In the genomic region with DNA sequence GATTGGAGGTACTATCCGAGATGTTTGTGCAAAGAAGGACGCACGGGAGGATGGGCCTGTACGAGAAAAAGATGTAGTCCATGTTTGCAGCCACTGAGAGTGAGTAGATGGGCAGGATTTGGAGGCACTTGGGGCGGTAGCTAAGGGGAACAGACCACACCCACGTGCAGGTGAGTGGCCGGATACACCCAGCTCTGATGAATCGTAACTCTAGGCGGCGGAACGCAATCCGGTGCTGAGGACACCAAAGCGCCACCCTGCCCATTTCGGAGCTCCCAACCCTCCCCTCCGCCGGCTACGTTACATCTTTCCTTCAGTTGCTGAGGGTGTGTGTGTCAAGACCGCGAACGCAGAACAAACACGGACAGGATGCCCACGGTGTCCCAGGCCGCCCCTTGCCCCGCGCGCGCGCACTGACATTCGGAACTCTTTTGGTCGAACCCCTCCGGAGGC, we compare ENCODE assay signal across 8 mouse cellular contexts. TPM values are rescaled to one million over a fixed set of nuclear protein-coding genes. Genes with fewer than 3 reads are reported as not detected.
DNase-seq lines count a peak whose midpoint lies in the region; ATAC-seq and TF ChIP-seq lines count a peak whose summit lies in the region.

No protein-coding gene starts in this region.

- peaks cover 2% of the 10 kb centered on the region for H3K4me1 ChIP-seq in lung, adult 2 months (ENCODE audit: control insufficient read depth, insufficient read depth, low read length)
- peaks cover 21% of the 10 kb centered on the region for H3K4me1 ChIP-seq in neural tube, embryonic 15.5 days

- 2% methylated on average over 31 of the region's 31 CpGs for WGBS in lung, adult 2 months
- WGBS in neural tube, embryonic 15.5 days: 1% methylated on average over 31 of the region's 31 CpGs

- no peaks in the 10 kb centered on the region for H3K36me3 ChIP-seq in neural tube, embryonic 15.5 days

- peak overlapping the region; percentile 48 for H3K4me3 ChIP-seq in lung, adult 2 months (replicated peaks; ENCODE audit: extremely low read depth, low read depth, low read length)
- H3K4me3 ChIP-seq in neural tube, embryonic 15.5 days (replicated peaks): peak overlapping the region; percentile 52

- no peak for TF ChIP-seq CTCF in lung, adult 2 months (IDR thresholded peaks at IDR 0.05; ENCODE audit: insufficient read depth, low read length)

- 0 out of 4 replicates have a peak, but pooled peaks have one; percentile 8 for ATAC-seq in hematopoietic stem cell, adult 5-6 weeks (replicated peaks in 1 of 2; ENCODE audit: insufficient read depth in 1 of 2, low FRiP score in 2 of 2, low TSS enrichment in 1 of 2, low read depth in 1 of 2, poor library complexity in 2 of 2, severe bottlenecking in 2 of 2)
- ATAC-seq in neural tube, embryonic 15.5 days (ENCODE audit: low FRiP score): peak; percentile 13; the same call in 1 of the 2 replicates
- ATAC-seq in cerebellum, adult (ENCODE audit: insufficient number of reproducible peaks, low FRiP score, low TSS enrichment): no peak

- no peaks in the 10 kb centered on the region for H3K9me3 ChIP-seq in neural tube, embryonic 15.5 days (replicated peaks)

- no peak overlapping the region for H3K27ac ChIP-seq in neural tube, embryonic 15.5 days (replicated peaks)

- DNase-seq in adrenal gland, postnatal 14 days: peak; percentile 33
- DNase-seq in adrenal gland, adult 8-10 months: no peak
- DNase-seq in right cerebral cortex, postnatal 4 days: peak; percentile 21
- no peak for DNase-seq in right cerebral cortex, adult 2 months (ENCODE audit: low spot score in 2 of 2)
- DNase-seq in lung, adult 2 months: peak; percentile 24

- H3K4me2 ChIP-seq in neural tube, embryonic 15.5 days: peak overlapping the region; percentile 100

- TF ChIP-seq POLR2A in lung, adult 2 months (IDR thresholded peaks at IDR 0.05; ENCODE audit: borderline replicate concordance, extremely low read depth, low read depth, low read length): no peak

- H3K27me3 ChIP-seq in neural tube, embryonic 15.5 days (replicated peaks): peaks cover 51% of the 10 kb centered on the region

- H3K9ac ChIP-seq in neural tube, embryonic 15.5 days (replicated peaks): peak overlapping the region; percentile 44

RNA-seq across cellular contexts. Expression of gene Slc4a11, which starts 0.6 kb away (rescaled TPM):
- 1.3 and 1.4 TPM in 2 replicates for total RNA-seq in adrenal gland, postnatal 14 days (2021)
- total RNA-seq in adrenal gland, adult 8-10 months (2022): 1 to 10 TPM; 2.6 to 7.8 (median 5.7) TPM
- total RNA-seq in hematopoietic stem cell, adult 5-6 weeks (2017): not detected in 2 replicates
- polyA plus RNA-seq in lung, adult 2 months (2012; rRNA removed): 1.7 TPM in 2 replicates
- polyA plus RNA-seq in neural tube, embryonic 15.5 days (2015; fragmentation: Nextera tagmentation; extraction: Ambion mirVana): 0.60 and 0.67 TPM in 2 replicates

RNA-seq across cellular contexts. Expression of gene Itpa, which starts 29.3 kb away (rescaled TPM):
- 27.0 and 28.9 TPM in 2 replicates for total RNA-seq in adrenal gland, postnatal 14 days (2021)
- 10 to 100 TPM; 29.4 to 34.9 (median 33.1) TPM for total RNA-seq in adrenal gland, adult 8-10 months (2022)
- 55.2 and 57.7 TPM in 2 replicates for total RNA-seq in hematopoietic stem cell, adult 5-6 weeks (2017)
- 16.5 and 17.1 TPM in 2 replicates for polyA plus RNA-seq in lung, adult 2 months (2012; rRNA removed)
- 115 and 123 TPM in 2 replicates for polyA plus RNA-seq in neural tube, embryonic 15.5 days (2015; fragmentation: Nextera tagmentation; extraction: Ambion mirVana)

RNA-seq across cellular contexts. Expression of gene Ddrgk1, which starts 32.3 kb away (rescaled TPM):
- 137 and 148 TPM in 2 replicates for total RNA-seq in adrenal gland, postnatal 14 days (2021)
- total RNA-seq in adrenal gland, adult 8-10 months (2022): 100 to 1,000 TPM; 228 to 279 (median 260) TPM
- total RNA-seq in hematopoietic stem cell, adult 5-6 weeks (2017): 97.6 and 97.7 TPM in 2 replicates
- polyA plus RNA-seq in lung, adult 2 months (2012; rRNA removed): 61.0 and 70.3 TPM in 2 replicates
- 74.3 and 76.2 TPM in 2 replicates for polyA plus RNA-seq in neural tube, embryonic 15.5 days (2015; fragmentation: Nextera tagmentation; extraction: Ambion mirVana)

RNA-seq across cellular contexts. Expression of gene Lzts3, which starts 54.1 kb away (rescaled TPM):
- total RNA-seq in adrenal gland, postnatal 14 days (2021): 9.5 and 11.1 TPM in 2 replicates
- 10 to 100 TPM; 17.0 to 27.6 (median 21.1) TPM for total RNA-seq in adrenal gland, adult 8-10 months (2022)
- total RNA-seq in hematopoietic stem cell, adult 5-6 weeks (2017): 0.44 and 0.45 TPM in 2 replicates
- 9.7 and 11.1 TPM in 2 replicates for polyA plus RNA-seq in lung, adult 2 months (2012; rRNA removed)
- 18.1 and 21.4 TPM in 2 replicates for polyA plus RNA-seq in neural tube, embryonic 15.5 days (2015; fragmentation: Nextera tagmentation; extraction: Ambion mirVana)

Comparison
In these comparisons a context has a peak if more than half of its experiments do, and no peak if none do; other contexts are left out.
1. DNase-seq: peak in adrenal gland, postnatal 14 days (single experiment), right cerebral cortex, postnatal 4 days (single experiment) and lung, adult 2 months (single experiment); none in adrenal gland, adult 8-10 months (single experiment) and right cerebral cortex, adult 2 months (0 of 2).